Mouse (Mus musculus): ENCODE measurements at regions not wholly inside any gene's neighbourhood (a gene's known extent, or its start where the extent isn't known, plus 50 kb on each side); places are given as distances from the start of the nearest gene placed in this dataset.

- H3K4me3 ChIP-seq: no peak overlapping the region
- no peaks in the 10 kb centered on the region for H3K27me3 ChIP-seq (ENCODE audit: low read depth, poor library complexity, severe bottlenecking)
- 88% methylated on average over 9 of the region's 9 CpGs for WGBS
- H3K27ac ChIP-seq (replicated peaks): no peak overlapping the region
- no peaks in the 10 kb centered on the region for H3K9me3 ChIP-seq (replicated peaks)
- peaks cover 19% of the 10 kb centered on the region for H3K4me1 ChIP-seq
- no peak for DNase-seq (ENCODE audit: low spot score)
- no peaks in the 10 kb centered on the region for H3K36me3 ChIP-seq
Observed at GRCm38 (mm10) chr9:67165486-67165885, 116.3 kb upstream of the Tpm1 start.

GRCm38 (mm10) chr9:67163746-67164145 lies 114.5 kb upstream of the Tpm1 start:
- 89% methylated on average over 6 of the region's 6 CpGs for WGBS
- peaks cover 12% of the 10 kb centered on the region for H3K4me1 ChIP-seq
- no peak for DNase-seq (ENCODE audit: low spot score)
- H3K4me3 ChIP-seq: no peak overlapping the region
- H3K27me3 ChIP-seq (ENCODE audit: low read depth, poor library complexity, severe bottlenecking): no peaks in the 10 kb centered on the region
- H3K9me3 ChIP-seq (replicated peaks): no peaks in the 10 kb centered on the region
- H3K36me3 ChIP-seq: no peaks in the 10 kb centered on the region
- no peak overlapping the region for H3K27ac ChIP-seq (replicated peaks)

GRCm38 (mm10) chr9:67160785-67161455 lies 111.7 kb upstream of the Tpm1 start:
- no peak for DNase-seq (ENCODE audit: low spot score)
- WGBS: 92% methylated on average over 3 of the region's 3 CpGs
- Histone ChIP-seq H3K27me3 (ENCODE audit: low read depth, poor library complexity, severe bottlenecking) (no peaks in the 10 kb centered on the region), H3K36me3 (no peaks in the 10 kb centered on the region), H3K27ac (replicated peaks) (no peak overlapping the region), H3K4me1 (peaks cover 3% of the 10 kb centered on the region; the same call in 1 of the 2 replicates), H3K4me3 (no peak overlapping the region), H3K9me3 (replicated peaks) (no peaks in the 10 kb centered on the region)

- H3K4me1 ChIP-seq: peaks cover 3% of the 10 kb centered on the region; the same call in 1 of the 2 replicates
- DNase-seq (ENCODE audit: low spot score): no peak
- WGBS: 88% methylated on average over 5 of the region's 5 CpGs
- H3K4me3 ChIP-seq: no peak overlapping the region
- H3K9me3 ChIP-seq (replicated peaks): no peaks in the 10 kb centered on the region
- no peaks in the 10 kb centered on the region for H3K36me3 ChIP-seq
- no peak overlapping the region for H3K27ac ChIP-seq (replicated peaks)
- no peaks in the 10 kb centered on the region for H3K27me3 ChIP-seq (ENCODE audit: low read depth, poor library complexity, severe bottlenecking)
Observed at GRCm38 (mm10) chr9:67160350-67160749, 111.1 kb upstream of the Tpm1 start.

- DNase-seq (ENCODE audit: low spot score): peak; percentile 32
- H3K9me3 ChIP-seq (replicated peaks): no peaks in the 10 kb centered on the region
- H3K27ac ChIP-seq (replicated peaks): no peak overlapping the region
- H3K4me1 ChIP-seq: no peaks in the 10 kb centered on the region
- H3K27me3 ChIP-seq (ENCODE audit: low read depth, poor library complexity, severe bottlenecking): no peaks in the 10 kb centered on the region
- no peak overlapping the region for H3K4me3 ChIP-seq
- WGBS: 73% methylated on average over 3 of the region's 3 CpGs
- H3K36me3 ChIP-seq: no peaks in the 10 kb centered on the region
Observed at GRCm38 (mm10) chr9:67156590-67157259, 107.5 kb upstream of the Tpm1 start.

- 88% methylated on average over 6 of the region's 6 CpGs for WGBS
- H3K9me3 ChIP-seq (replicated peaks): no peaks in the 10 kb centered on the region
- no peak overlapping the region for H3K27ac ChIP-seq (replicated peaks)
- no peak overlapping the region for H3K4me3 ChIP-seq
- no peaks in the 10 kb centered on the region for H3K4me1 ChIP-seq
- H3K36me3 ChIP-seq: no peaks in the 10 kb centered on the region
- no peak for DNase-seq (ENCODE audit: low spot score)
- no peaks in the 10 kb centered on the region for H3K27me3 ChIP-seq (ENCODE audit: low read depth, poor library complexity, severe bottlenecking)
Observed at GRCm38 (mm10) chr9:67154062-67154461, 104.9 kb upstream of the Tpm1 start.

GRCm38 (mm10) chr9:67153333-67153732 lies 104.1 kb upstream of the Tpm1 start:
- no peaks in the 10 kb centered on the region for H3K36me3 ChIP-seq
- H3K27me3 ChIP-seq (ENCODE audit: low read depth, poor library complexity, severe bottlenecking): no peaks in the 10 kb centered on the region
- H3K4me1 ChIP-seq: no peaks in the 10 kb centered on the region
- no peak overlapping the region for H3K27ac ChIP-seq (replicated peaks)
- WGBS: 90% methylated on average over 4 of the region's 4 CpGs
- H3K4me3 ChIP-seq: no peak overlapping the region
- H3K9me3 ChIP-seq (replicated peaks): no peaks in the 10 kb centered on the region
- DNase-seq (ENCODE audit: low spot score): no peak

GRCm38 (mm10) chr9:67147656-67148055 lies 98.5 kb upstream of the Tpm1 start:
- DNase-seq (ENCODE audit: low spot score): no peak
- WGBS: 85% methylated on average over 7 of the region's 7 CpGs
- Histone ChIP-seq H3K4me3 (no peak overlapping the region), H3K27ac (replicated peaks) (no peak overlapping the region), H3K27me3 (ENCODE audit: low read depth, poor library complexity, severe bottlenecking) (no peaks in the 10 kb centered on the region), H3K4me1 (no peaks in the 10 kb centered on the region), H3K9me3 (replicated peaks) (no peaks in the 10 kb centered on the region), H3K36me3 (no peaks in the 10 kb centered on the region)

GRCm38 (mm10) chr9:67145392-67145791 lies 96.2 kb upstream of the Tpm1 start:
- no peak overlapping the region for H3K27ac ChIP-seq (replicated peaks)
- H3K36me3 ChIP-seq: no peaks in the 10 kb centered on the region
- H3K4me1 ChIP-seq: no peaks in the 10 kb centered on the region; the same call in 1 of the 2 replicates
- no peaks in the 10 kb centered on the region for H3K9me3 ChIP-seq (replicated peaks)
- H3K4me3 ChIP-seq: no peak overlapping the region
- no peak for DNase-seq (ENCODE audit: low spot score)
- H3K27me3 ChIP-seq (ENCODE audit: low read depth, poor library complexity, severe bottlenecking): no peaks in the 10 kb centered on the region
- WGBS: 94% methylated on average over 6 of the region's 6 CpGs

- no peak for DNase-seq (ENCODE audit: low spot score)
- no peak overlapping the region for H3K27ac ChIP-seq (replicated peaks)
Observed at GRCm38 (mm10) chr9:67144511-67144910, 95.3 kb upstream of the Tpm1 start.

GRCm38 (mm10) chr9:67140319-67140887 lies 91.2 kb upstream of the Tpm1 start:
- no peak overlapping the region for H3K27ac ChIP-seq (replicated peaks)
- no peak overlapping the region for H3K4me3 ChIP-seq
- H3K9me3 ChIP-seq (replicated peaks): no peaks in the 10 kb centered on the region
- no peak for DNase-seq (ENCODE audit: low spot score)
- H3K4me1 ChIP-seq: peaks cover 16% of the 10 kb centered on the region
- no peaks in the 10 kb centered on the region for H3K27me3 ChIP-seq (ENCODE audit: low read depth, poor library complexity, severe bottlenecking)
- 77% methylated on average over 7 of the region's 7 CpGs for WGBS
- no peaks in the 10 kb centered on the region for H3K36me3 ChIP-seq

More at GRCm38 (mm10) chr9:67144511-67144910, 95.3 kb upstream of the Tpm1 start:
- no peaks in the 10 kb centered on the region; the same call in 1 of the 2 replicates for H3K4me1 ChIP-seq
- H3K9me3 ChIP-seq (replicated peaks): no peaks in the 10 kb centered on the region
- H3K36me3 ChIP-seq: no peaks in the 10 kb centered on the region
- no peaks in the 10 kb centered on the region for H3K27me3 ChIP-seq (ENCODE audit: low read depth, poor library complexity, severe bottlenecking)
- no peak overlapping the region for H3K4me3 ChIP-seq

GRCm38 (mm10) chr9:67137681-67138080 lies 88.5 kb upstream of the Tpm1 start:
- no peaks in the 10 kb centered on the region for H3K27me3 ChIP-seq (ENCODE audit: low read depth, poor library complexity, severe bottlenecking)
- DNase-seq (ENCODE audit: low spot score): no peak
- H3K36me3 ChIP-seq: no peaks in the 10 kb centered on the region
- peaks cover 16% of the 10 kb centered on the region for H3K4me1 ChIP-seq
- no peaks in the 10 kb centered on the region for H3K9me3 ChIP-seq (replicated peaks)
- no peak overlapping the region for H3K4me3 ChIP-seq
- WGBS: 79% methylated on average over 5 of the region's 5 CpGs
- 0 out of 2 replicates have a peak overlapping the region, but pooled peaks have one; percentile 59 for H3K27ac ChIP-seq (replicated peaks)

GRCm38 (mm10) chr9:67137141-67137540 lies 87.9 kb upstream of the Tpm1 start:
- whole genome bisulfite sequencing: 62% methylated on average over 4 of the region's 4 CpGs
- H3K4me3 ChIP-seq: no peak overlapping the region
- peak overlapping the region; percentile 59; the same call in 1 of the 2 replicates for H3K27ac ChIP-seq (replicated peaks)
- H3K4me1 ChIP-seq: peaks cover 16% of the 10 kb centered on the region
- H3K27me3 ChIP-seq (ENCODE audit: low read depth, poor library complexity, severe bottlenecking): no peaks in the 10 kb centered on the region
- H3K36me3 ChIP-seq: no peaks in the 10 kb centered on the region
- no peak for DNase-seq (ENCODE audit: low spot score)
- H3K9me3 ChIP-seq (replicated peaks): no peaks in the 10 kb centered on the region
